Mouse (Mus musculus): ENCODE results near the gene Nxf3. TPM values are rescaled to one million over a fixed set of nuclear protein-coding genes. Genes with fewer than 3 reads are reported as not detected.
"Not testable (repeated sequence)": the region's sequence is repeated elsewhere in the genome, so short reads cannot be mapped to it uniquely, and the experiment has no call there.

The Nxf3 gene
- polyA plus RNA-seq, 1 experiment from 2014 or later, result 0.42 TPM

GRCm38 (mm10) chrX:136047528-136047927 is 37.5 kb downstream of the Nxf3 start:
- Histone ChIP-seq H3K4me2 (ENCODE audit: low read length) (no peak overlapping the region), H3K36me3 (ENCODE audit: control insufficient read depth, insufficient read depth, low read length) (no peaks in the 10 kb centered on the region), H3K9me3 (ENCODE audit: control insufficient read depth, low read length) (no peaks in the 10 kb centered on the region), H3K27ac (replicated peaks in 1 of 2; ENCODE audit: control insufficient read depth in 1 of 2, insufficient read depth in 1 of 2, low read depth in 2 of 2, low read length in 2 of 2) (no peak overlapping the region), H3K9ac (ENCODE audit: low read length) (no peak overlapping the region), H3K4me1 (ENCODE audit: control insufficient read depth in 2 of 2, insufficient read depth in 2 of 2, low read length in 2 of 2) (no peaks in the 10 kb centered on the region), H3K27me3 (ENCODE audit: control insufficient read depth, insufficient read depth, low read length) (no peaks in the 10 kb centered on the region), H3K4me3 (ENCODE audit: control insufficient read depth in 1 of 2, insufficient read depth in 1 of 2, low read depth in 1 of 2, low read length in 2 of 2) (no peak overlapping the region)
- no peak for ATAC-seq (ENCODE audit: insufficient number of reproducible peaks, insufficient read depth, low FRiP score, low read depth)
- WGBS, result 12% methylated on average over 5 of the region's 5 CpGs

GRCm38 (mm10) chrX:136043726-136044125 is 41.3 kb downstream of the Nxf3 start:
- no peak overlapping the region for H3K4me2 ChIP-seq (ENCODE audit: low read length)
- no peaks in the 10 kb centered on the region for H3K9me3 ChIP-seq (ENCODE audit: control insufficient read depth, low read length)
- no peak overlapping the region for H3K4me3 ChIP-seq (ENCODE audit: control insufficient read depth in 1 of 2, insufficient read depth in 1 of 2, low read depth in 1 of 2, low read length in 2 of 2)
- no peak for ATAC-seq (ENCODE audit: insufficient number of reproducible peaks, insufficient read depth, low FRiP score, low read depth)
- H3K36me3 ChIP-seq (ENCODE audit: control insufficient read depth, insufficient read depth, low read length), result no peaks in the 10 kb centered on the region
- no peaks in the 10 kb centered on the region for H3K27me3 ChIP-seq (ENCODE audit: control insufficient read depth, insufficient read depth, low read length)
- 81% methylated on average over 1 of the region's 1 CpGs for WGBS
- H3K27ac ChIP-seq (replicated peaks in 1 of 2; ENCODE audit: control insufficient read depth in 1 of 2, insufficient read depth in 1 of 2, low read depth in 2 of 2, low read length in 2 of 2), result no peak overlapping the region
- H3K4me1 ChIP-seq (ENCODE audit: control insufficient read depth in 2 of 2, insufficient read depth in 2 of 2, low read length in 2 of 2), result no peaks in the 10 kb centered on the region
- no peak overlapping the region for H3K9ac ChIP-seq (ENCODE audit: low read length)

- 6% methylated on average over 9 of the region's 49 CpGs for whole genome bisulfite sequencing
- ATAC-seq (ENCODE audit: insufficient number of reproducible peaks, insufficient read depth, low FRiP score, low read depth), result peak; percentile 86
Observed at GRCm38 (mm10) chrX:136032799-136033763, 52.0 kb downstream of the Nxf3 start, which contains the start of gene Arxes1. Gene Arxes1, plus strand, starts transcription at chrX:136033367.

GRCm38 (mm10) chrX:136030331-136030730 is 54.7 kb downstream of the Nxf3 start:
- Histone ChIP-seq H3K4me1 (ENCODE audit: control insufficient read depth in 2 of 2, insufficient read depth in 2 of 2, low read length in 2 of 2) (no peaks in the 10 kb centered on the region), H3K9ac (ENCODE audit: low read length) (no peak overlapping the region), H3K27me3 (ENCODE audit: control insufficient read depth, insufficient read depth, low read length) (no peaks in the 10 kb centered on the region), H3K27ac (replicated peaks in 1 of 2; ENCODE audit: control insufficient read depth in 1 of 2, insufficient read depth in 1 of 2, low read depth in 2 of 2, low read length in 2 of 2) (no peak overlapping the region), H3K9me3 (ENCODE audit: control insufficient read depth, low read length) (no peaks in the 10 kb centered on the region), H3K36me3 (ENCODE audit: control insufficient read depth, insufficient read depth, low read length) (no peaks in the 10 kb centered on the region), H3K4me3 (ENCODE audit: control insufficient read depth in 1 of 2, insufficient read depth in 1 of 2, low read depth in 1 of 2, low read length in 2 of 2) (no peak overlapping the region), H3K4me2 (ENCODE audit: low read length) (no peak overlapping the region)
- ATAC-seq (ENCODE audit: insufficient number of reproducible peaks, insufficient read depth, low FRiP score, low read depth), result no peak
- whole genome bisulfite sequencing, result 71% methylated on average over 1 of the region's 1 CpGs

More at GRCm38 (mm10) chrX:136032799-136033763, 52.0 kb downstream of the Nxf3 start, which contains the start of gene Arxes1:
- H3K9ac ChIP-seq (ENCODE audit: low read length); H3K36me3 ChIP-seq (ENCODE audit: control insufficient read depth, insufficient read depth, low read length); H3K9me3 ChIP-seq (ENCODE audit: control insufficient read depth, low read length); H3K27ac ChIP-seq (replicated peaks in 1 of 2; ENCODE audit: control insufficient read depth in 1 of 2, insufficient read depth in 1 of 2, low read depth in 2 of 2, low read length in 2 of 2); H3K4me1 ChIP-seq (ENCODE audit: control insufficient read depth in 2 of 2, insufficient read depth in 2 of 2, low read length in 2 of 2); H3K27me3 ChIP-seq (ENCODE audit: control insufficient read depth, insufficient read depth, low read length): not testable (repeated sequence)
- Histone ChIP-seq H3K4me3 (ENCODE audit: control insufficient read depth in 1 of 2, insufficient read depth in 1 of 2, low read depth in 1 of 2, low read length in 2 of 2) (peak within 1 kb of the TSS; percentile 14 to 35), H3K4me2 (ENCODE audit: low read length) (peak within 1 kb of the TSS; percentile 53)

Other genes with a start within 250 kb of the Nxf3 start
- gene Gprasp2, start 246.2 kb downstream of the Nxf3 start, polyA plus RNA-seq (2014; fragmentation: Nextera tagmentation; extraction: Ambion mirVana), result 20.7 and 21.5 TPM in 2 replicates
- 74.2 and 78.4 TPM in 2 replicates for gene Arxes2, start 91.4 kb downstream of the Nxf3 start, polyA plus RNA-seq (2014; fragmentation: Nextera tagmentation; extraction: Ambion mirVana)
- gene Arxes1, start 51.9 kb downstream of the Nxf3 start, polyA plus RNA-seq (2014; fragmentation: Nextera tagmentation; extraction: Ambion mirVana), result 27.5 and 27.6 TPM in 2 replicates
- gene Bex2, start 17.0 kb downstream of the Nxf3 start, polyA plus RNA-seq (2014; fragmentation: Nextera tagmentation; extraction: Ambion mirVana), result 13.5 and 18.9 TPM in 2 replicates
- gene Bex4, start 53.7 kb upstream of the Nxf3 start, polyA plus RNA-seq (2014; fragmentation: Nextera tagmentation; extraction: Ambion mirVana), result 215 and 217 TPM in 2 replicates
- 263 and 279 TPM in 2 replicates for gene Tceal8, start 87.1 kb upstream of the Nxf3 start, polyA plus RNA-seq (2014; fragmentation: Nextera tagmentation; extraction: Ambion mirVana)
- gene Tceal5, start 118.6 kb upstream of the Nxf3 start, polyA plus RNA-seq (2014; fragmentation: Nextera tagmentation; extraction: Ambion mirVana), result 5.6 and 6.9 TPM in 2 replicates
- 16.0 and 16.7 TPM in 2 replicates for gene Tceal7, start 129.5 kb upstream of the Nxf3 start, polyA plus RNA-seq (2014; fragmentation: Nextera tagmentation; extraction: Ambion mirVana)
- gene Bex1, start 130.3 kb upstream of the Nxf3 start, polyA plus RNA-seq (2014; fragmentation: Nextera tagmentation; extraction: Ambion mirVana), result 232 and 239 TPM in 2 replicates
- 488 and 515 TPM in 2 replicates for gene Tceal9, start 159.8 kb upstream of the Nxf3 start, polyA plus RNA-seq (2014; fragmentation: Nextera tagmentation; extraction: Ambion mirVana)
- gene Bex3, start 185.0 kb upstream of the Nxf3 start, polyA plus RNA-seq (2014; fragmentation: Nextera tagmentation; extraction: Ambion mirVana), result 499 and 525 TPM in 2 replicates